Mouse (Mus musculus) layer of hippocampus, adult 18-20 months (tissue): Measurements from ENCODE around the gene Map3k9. TPM values are rescaled to one million over a fixed set of nuclear protein-coding genes. Genes with fewer than 3 reads are reported as not detected.

Source experiments
- DNase-seq, 2 experiments: peaks; one replicate each; pipeline ENCODE4 v3.0.0; 2022; ENCODE audit warnings: low spot score in 2 of 2
- total RNA-seq, 2 experiments: library from RNA; stranded (reverse); gene quantifications; 2 replicates each; pipeline ENCODE4 v1.2.3; 2021

The Map3k9 gene
- total RNA-seq, 2 experiments from 2014 or later, result 30.8 to 31.9 TPM

- DNase-seq, result no peak
Observed at GRCm38 (mm10) chr12:81719715-81720114, 61.3 kb downstream of the Map3k9 start.

GRCm38 (mm10) chr12:81719161-81719560, 61.8 kb downstream of the Map3k9 start:
- no peak for DNase-seq

GRCm38 (mm10) chr12:81712618-81713017, 68.4 kb downstream of the Map3k9 start:
- DNase-seq, result no peak

- peak in 1 of 2 experiments; percentile 17 for DNase-seq
Observed at GRCm38 (mm10) chr12:81702903-81703302, 78.1 kb downstream of the Map3k9 start.

GRCm38 (mm10) chr12:81698011-81698410, 83.0 kb downstream of the Map3k9 start:
- DNase-seq, result no peak

GRCm38 (mm10) chr12:81691177-81691730, 89.7 kb downstream of the Map3k9 start:
- no peak for DNase-seq

GRCm38 (mm10) chr12:81690751-81691150, 90.2 kb downstream of the Map3k9 start:
- DNase-seq, result no peak

GRCm38 (mm10) chr12:81690111-81690510, 90.9 kb downstream of the Map3k9 start:
- no peak for DNase-seq

GRCm38 (mm10) chr12:81689505-81690056, 91.4 kb downstream of the Map3k9 start:
- DNase-seq, result no peak

- DNase-seq, result no peak
Observed at GRCm38 (mm10) chr12:81688537-81688936, 92.4 kb downstream of the Map3k9 start.

GRCm38 (mm10) chr12:81687873-81688272, 93.1 kb downstream of the Map3k9 start:
- DNase-seq, result no peak

GRCm38 (mm10) chr12:81686406-81687117, 94.4 kb downstream of the Map3k9 start:
- DNase-seq, result no peak

GRCm38 (mm10) chr12:81685981-81686380, 95.0 kb downstream of the Map3k9 start:
- no peak for DNase-seq

- DNase-seq, result no peak
Observed at GRCm38 (mm10) chr12:81684096-81684495, 96.9 kb downstream of the Map3k9 start.

GRCm38 (mm10) chr12:81683395-81683794, 97.6 kb downstream of the Map3k9 start:
- no peak for DNase-seq

- DNase-seq, result no peak
Observed at GRCm38 (mm10) chr12:81679807-81680529, 101.0 kb downstream of the Map3k9 start.

GRCm38 (mm10) chr12:81675557-81675956, 105.4 kb downstream of the Map3k9 start:
- no peak for DNase-seq

Other genes with a start within 250 kb of the Map3k9 start
- gene Gm20498, start 248.3 kb downstream of the Map3k9 start, total RNA-seq, result 10 to 100 TPM; 35.1 to 41.0 TPM
- 10 to 100 TPM; 29.4 to 31.3 TPM for gene Synj2bp, start 248.3 kb downstream of the Map3k9 start, total RNA-seq
- gene Adam21, start 212.7 kb downstream of the Map3k9 start, total RNA-seq, result under 1 TPM in 1 of 2 experiments, not detected in 1; 0.20 TPM
- 10 to 100 TPM; 29.5 to 31.7 TPM for gene Med6, start 186.2 kb downstream of the Map3k9 start, total RNA-seq
- 10 to 100 TPM; 38.8 to 44.5 TPM for gene Ttc9, start 149.9 kb downstream of the Map3k9 start, total RNA-seq
- 100 to 1,000 TPM; 101 to 115 TPM for gene Pcnx, start 78.8 kb upstream of the Map3k9 start, total RNA-seq